Mouse (Mus musculus) limb, embryonic 10.5 days (tissue): ENCODE results near the gene Ano10. TPM values are rescaled to one million over a fixed set of nuclear protein-coding genes. Genes with fewer than 3 reads are reported as not detected.

Experiments used
- DNase-seq: peaks from one replicate; pipeline ENCODE4 v3.0.0-alpha.2; 2017; ENCODE audit warnings: low spot score
- H3K27ac ChIP-seq: fragments of 300-500 bp; sonication (generic); 2 replicates; pipeline ENCODE4 v1.5.1; 2016; ENCODE audit warnings: mild to moderate bottlenecking
- H3K27me3 ChIP-seq: fragments of 300-500 bp; sonication (generic); 2 replicates; pipeline ENCODE4 v1.6.1; 2016; ENCODE audit warnings: low read depth, mild to moderate bottlenecking; ENCODE audit not compliant: poor library complexity, severe bottlenecking
- H3K36me3 ChIP-seq: fragments of 300-500 bp; sonication (generic); 2 replicates; pipeline ENCODE4 v1.6.1; 2016; ENCODE audit warnings: mild to moderate bottlenecking, moderate library complexity
- H3K4me1 ChIP-seq: fragments of 300-500 bp; sonication (generic); 2 replicates; pipeline ENCODE4 v1.6.1; 2016
- H3K4me3 ChIP-seq: fragments of 300-500 bp; sonication (generic); 2 replicates; pipeline ENCODE4 v1.5.1; 2016; ENCODE audit warnings: mild to moderate bottlenecking, moderate library complexity
- H3K9me3 ChIP-seq: fragments of 300-500 bp; sonication (generic); replicated peaks from 2 replicates; pipeline ENCODE4 v1.6.1; 2016; ENCODE audit warnings: mild to moderate bottlenecking
- WGBS: fragments of 180-500 bp; shearing (Covaris S2); methylation state at CpG from one replicate; pipeline ENCODE4 v1.1.7; 2016; 5-methylcytosine and 5-hydroxymethylcytosine counted together
- polyA plus RNA-seq: library from polyadenylated mRNA; unstranded; fragments of >200 nt; fragmentation: Nextera tagmentation; extraction: Ambion mirVana; gene quantifications from 2 replicates; pipeline ENCODE4 v1.2.1, GENCODE M21; 2016

Ano10 gene
- polyA plus RNA-seq, 1 experiment from 2014 or later = 26.2 TPM

DNA sequence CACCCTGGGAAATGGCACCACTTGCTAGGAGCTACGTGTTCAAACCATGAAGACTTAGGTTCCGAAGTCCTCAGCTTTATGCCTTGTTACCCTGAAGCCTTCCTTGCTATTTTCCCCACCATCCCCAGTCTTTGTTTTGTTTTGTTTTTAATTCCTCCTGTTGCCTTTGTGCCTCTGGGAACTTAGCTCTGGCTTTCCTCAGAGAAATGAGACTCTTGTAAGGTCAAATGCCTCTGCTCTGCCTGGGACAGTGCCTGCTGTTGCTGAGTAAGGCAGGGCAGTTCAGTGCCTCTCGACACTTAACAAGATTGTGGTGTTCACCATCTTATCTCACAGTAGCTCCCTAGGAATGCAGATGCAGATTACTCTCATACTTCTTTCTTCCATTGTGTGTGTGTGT lies 140.8 kb downstream of the Ano10 start:
- Histone ChIP-seq H3K36me3 (peaks cover 27% of the 10 kb centered on the region), H3K27me3 (no peaks in the 10 kb centered on the region), H3K27ac (no peak overlapping the region), H3K4me3 (no peak overlapping the region), H3K9me3 (no peaks in the 10 kb centered on the region), H3K4me1 (no peaks in the 10 kb centered on the region)
- 92% methylated on average over 3 of the region's 3 CpGs for WGBS
- no peak for DNase-seq

GRCm38 (mm10) chr9:122152501-122152900 lies 141.7 kb downstream of the Ano10 start:
- H3K9me3 ChIP-seq = no peaks in the 10 kb centered on the region

DNA sequence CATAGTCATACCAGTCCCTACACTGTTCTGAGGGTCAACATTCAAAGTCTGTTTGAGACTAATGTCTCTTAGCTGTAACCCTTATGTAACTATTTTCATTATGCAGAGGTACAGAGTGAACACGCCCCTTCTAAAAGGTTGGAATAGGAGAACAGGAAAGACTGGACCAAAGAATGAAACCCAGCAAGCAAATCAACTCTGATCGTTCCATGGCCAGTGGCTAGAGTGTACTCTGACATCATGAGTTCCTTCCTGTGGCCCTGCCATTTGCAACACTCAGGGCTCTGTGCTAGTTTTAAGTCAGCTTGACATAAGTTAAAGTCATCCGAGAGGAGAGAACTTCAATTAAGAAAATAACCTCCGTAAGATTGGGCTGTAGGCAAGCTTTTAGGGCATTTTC lies 142.2 kb downstream of the Ano10 start:
- Histone ChIP-seq H3K27ac (no peak overlapping the region), H3K4me3 (no peak overlapping the region), H3K4me1 (no peaks in the 10 kb centered on the region), H3K36me3 (peaks cover 14% of the 10 kb centered on the region), H3K9me3 (no peaks in the 10 kb centered on the region), H3K27me3 (no peaks in the 10 kb centered on the region)
- WGBS = 92% methylated on average over 4 of the region's 4 CpGs
- DNase-seq = no peak

More at GRCm38 (mm10) chr9:122152501-122152900, 141.7 kb downstream of the Ano10 start:
- H3K27ac ChIP-seq = no peak overlapping the region
- DNase-seq = no peak
- 96% methylated on average over 1 of the region's 1 CpGs for WGBS
- no peaks in the 10 kb centered on the region for H3K4me1 ChIP-seq
- no peaks in the 10 kb centered on the region for H3K27me3 ChIP-seq
- peaks cover 18% of the 10 kb centered on the region for H3K36me3 ChIP-seq
- no peak overlapping the region for H3K4me3 ChIP-seq

- no peak for DNase-seq
- H3K4me1 ChIP-seq = no peaks in the 10 kb centered on the region
- WGBS = 87% methylated on average over 9 of the region's 9 CpGs
Measured at GRCm38 (mm10) chr9:122149997-122150826, 144.0 kb downstream of the Ano10 start.

DNA sequence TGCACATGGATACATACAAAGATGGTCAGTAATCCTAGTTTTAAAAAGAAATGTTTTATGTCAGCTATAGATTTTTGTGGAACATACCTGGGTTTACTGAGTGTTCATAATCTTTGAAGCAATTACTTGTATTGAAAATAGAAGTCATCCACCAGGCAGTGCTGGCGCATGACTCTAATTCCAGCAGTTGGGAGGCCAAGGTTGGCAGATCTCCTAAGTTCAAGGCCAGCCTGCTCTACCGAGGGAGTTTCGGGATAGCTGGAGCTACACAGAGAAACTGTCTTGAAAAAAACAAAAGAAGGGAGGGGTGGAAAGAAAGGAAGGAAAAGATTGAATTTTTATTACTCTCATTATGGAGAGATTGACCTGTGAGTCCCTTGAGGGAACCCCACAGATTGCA lies 145.9 kb downstream of the Ano10 start:
- 87% methylated on average over 3 of the region's 3 CpGs for WGBS
- DNase-seq = no peak
- Histone ChIP-seq H3K4me3 (no peak overlapping the region), H3K27ac (no peak overlapping the region), H3K36me3 (peaks cover 24% of the 10 kb centered on the region), H3K9me3 (no peaks in the 10 kb centered on the region), H3K27me3 (no peaks in the 10 kb centered on the region), H3K4me1 (no peaks in the 10 kb centered on the region)

More at GRCm38 (mm10) chr9:122149997-122150826, 144.0 kb downstream of the Ano10 start:
- no peaks in the 10 kb centered on the region for H3K27me3 ChIP-seq
- H3K9me3 ChIP-seq = no peaks in the 10 kb centered on the region
- H3K36me3 ChIP-seq = peaks cover 11% of the 10 kb centered on the region
- H3K27ac ChIP-seq = no peak overlapping the region
- no peak overlapping the region for H3K4me3 ChIP-seq

- Histone ChIP-seq H3K9me3 (no peaks in the 10 kb centered on the region), H3K4me1 (no peaks in the 10 kb centered on the region), H3K4me3 (no peak overlapping the region), H3K27me3 (no peaks in the 10 kb centered on the region), H3K36me3 (peaks cover 24% of the 10 kb centered on the region), H3K27ac (no peak overlapping the region)
- WGBS = 90% methylated on average over 4 of the region's 4 CpGs
- no peak for DNase-seq
Measured at GRCm38 (mm10) chr9:122146124-122146870, 147.9 kb downstream of the Ano10 start.

GRCm38 (mm10) chr9:122145677-122146076 lies 148.5 kb downstream of the Ano10 start:
- no peaks in the 10 kb centered on the region for H3K27me3 ChIP-seq
- no peaks in the 10 kb centered on the region for H3K4me1 ChIP-seq
- no peak overlapping the region for H3K4me3 ChIP-seq
- H3K9me3 ChIP-seq = no peaks in the 10 kb centered on the region
- H3K36me3 ChIP-seq = peaks cover 24% of the 10 kb centered on the region
- H3K27ac ChIP-seq = no peak overlapping the region
- no peak for DNase-seq

GRCm38 (mm10) chr9:122144776-122145175 lies 149.4 kb downstream of the Ano10 start:
- peaks cover 24% of the 10 kb centered on the region for H3K36me3 ChIP-seq
- no peak overlapping the region for H3K4me3 ChIP-seq
- WGBS = 98% methylated on average over 3 of the region's 3 CpGs
- H3K27me3 ChIP-seq = no peaks in the 10 kb centered on the region
- H3K27ac ChIP-seq = no peak overlapping the region
- DNase-seq = no peak
- no peaks in the 10 kb centered on the region for H3K9me3 ChIP-seq
- H3K4me1 ChIP-seq = no peaks in the 10 kb centered on the region

GRCm38 (mm10) chr9:122143219-122143618 lies 151.0 kb downstream of the Ano10 start:
- no peak overlapping the region for H3K4me3 ChIP-seq
- no peaks in the 10 kb centered on the region for H3K27me3 ChIP-seq
- no peak for DNase-seq
- H3K36me3 ChIP-seq = peaks cover 24% of the 10 kb centered on the region
- H3K9me3 ChIP-seq = no peaks in the 10 kb centered on the region
- no peak overlapping the region for H3K27ac ChIP-seq
- no peaks in the 10 kb centered on the region for H3K4me1 ChIP-seq
- 69% methylated on average over 1 of the region's 1 CpGs for WGBS

- Histone ChIP-seq H3K4me1 (peaks cover 10% of the 10 kb centered on the region), H3K4me3 (no peak overlapping the region), H3K9me3 (no peaks in the 10 kb centered on the region), H3K27ac (no peak overlapping the region), H3K27me3 (no peaks in the 10 kb centered on the region), H3K36me3 (peaks cover 25% of the 10 kb centered on the region)
- no peak for DNase-seq
- 60% methylated on average over 2 of the region's 2 CpGs for WGBS
Measured at GRCm38 (mm10) chr9:122139236-122139635, 155.0 kb downstream of the Ano10 start.

- Histone ChIP-seq H3K36me3 (peaks cover 18% of the 10 kb centered on the region), H3K27ac (no peak overlapping the region), H3K4me3 (no peak overlapping the region), H3K4me1 (peaks cover 10% of the 10 kb centered on the region), H3K27me3 (no peaks in the 10 kb centered on the region), H3K9me3 (no peaks in the 10 kb centered on the region)
- DNase-seq = no peak
- 94% methylated on average over 4 of the region's 4 CpGs for WGBS
Measured at GRCm38 (mm10) chr9:122138371-122139029, 155.7 kb downstream of the Ano10 start.

- 94% methylated on average over 1 of the region's 1 CpGs for WGBS
Measured at GRCm38 (mm10) chr9:122137960-122138359, 156.3 kb downstream of the Ano10 start.

GRCm38 (mm10) chr9:122135885-122136170 lies 158.4 kb downstream of the Ano10 start:
- no peak for DNase-seq
- H3K4me3 ChIP-seq = no peak overlapping the region
- 68% methylated on average over 2 of the region's 2 CpGs for WGBS

More at GRCm38 (mm10) chr9:122137960-122138359, 156.3 kb downstream of the Ano10 start:
- Histone ChIP-seq H3K9me3 (no peaks in the 10 kb centered on the region), H3K4me3 (no peak overlapping the region), H3K36me3 (peaks cover 18% of the 10 kb centered on the region), H3K27me3 (no peaks in the 10 kb centered on the region), H3K4me1 (peaks cover 10% of the 10 kb centered on the region), H3K27ac (no peak overlapping the region)
- no peak for DNase-seq

More at GRCm38 (mm10) chr9:122135885-122136170, 158.4 kb downstream of the Ano10 start:
- Histone ChIP-seq H3K9me3 (no peaks in the 10 kb centered on the region), H3K27me3 (no peaks in the 10 kb centered on the region), H3K36me3 (peaks cover 18% of the 10 kb centered on the region), H3K27ac (no peak overlapping the region), H3K4me1 (peaks cover 11% of the 10 kb centered on the region)
